Mouse (Mus musculus) MEL (cell line): ENCODE data around the gene Col18a1.

Source experiments
- BHLHE40 ChIP-seq: IDR thresholded peaks from 2 replicates; pipeline ENCODE4 v1.6.1; 2012; ENCODE audit warnings: low read depth, mild to moderate bottlenecking, inconsistent platforms, low read length, improper control_type of control experiment, borderline replicate concordance
- CTCF ChIP-seq, 3 experiments: IDR thresholded peaks in 2 of 3; conservative IDR thresholded peaks in 1 of 3; 2 replicates each; pipeline ENCODE4 v1.5.1; 2011 to 2012; ENCODE audit warnings: low read length in 3 of 3, low read depth in 2 of 3, mild to moderate bottlenecking in 2 of 3, improper control_type of control experiment in 1 of 3, inconsistent platforms in 1 of 3, mixed read lengths in 1 of 3, moderate library complexity in 1 of 3; ENCODE audit not compliant: control insufficient read depth in 1 of 3, insufficient read depth in 1 of 3, poor library complexity in 1 of 3, severe bottlenecking in 1 of 3
- E2F4 ChIP-seq: IDR thresholded peaks from 2 replicates; pipeline ENCODE4 v1.6.1; 2011; ENCODE audit warnings: low read depth, low read length, improper control_type of control experiment, borderline replicate concordance
- GABPA ChIP-seq: IDR thresholded peaks from 2 replicates; pipeline ENCODE4 v1.6.1; 2012; ENCODE audit warnings: low read depth, mild to moderate bottlenecking, inconsistent platforms, low read length, improper control_type of control experiment, moderate library complexity
- GATA1 ChIP-seq: IDR thresholded peaks from 2 replicates; pipeline ENCODE4 v1.6.1; 2011; ENCODE audit warnings: low read depth, low read length, improper control_type of control experiment
- MAX ChIP-seq: IDR thresholded peaks from 2 replicates; pipeline ENCODE4 v1.6.1; 2011; ENCODE audit warnings: low read length, improper control_type of control experiment
- MXI1 ChIP-seq: IDR thresholded peaks from 2 replicates; pipeline ENCODE4 v1.6.1; 2011; ENCODE audit warnings: mild to moderate bottlenecking, low read depth, low read length, improper control_type of control experiment
- NELFE ChIP-seq: IDR thresholded peaks from 2 replicates; pipeline ENCODE4 v1.6.1; 2011; ENCODE audit warnings: low read depth, low read length, improper control_type of control experiment
- POLR2A ChIP-seq, 2 experiments: IDR thresholded peaks; 2 replicates each; pipeline ENCODE4 v1.6.1; 2011 to 2012; ENCODE audit warnings: low read length in 2 of 2, mild to moderate bottlenecking in 2 of 2, control low read depth in 1 of 2, improper control_type of control experiment in 1 of 2, low read depth in 1 of 2, moderate library complexity in 1 of 2; ENCODE audit not compliant: control insufficient read depth in 1 of 2, insufficient read depth in 1 of 2, poor library complexity in 1 of 2
- POLR2AphosphoS5 ChIP-seq: IDR thresholded peaks from 2 replicates; pipeline ENCODE4 v1.6.1; 2012; ENCODE audit warnings: low read depth, borderline replicate concordance, mild to moderate bottlenecking, inconsistent platforms, low read length, moderate library complexity, mixed read lengths
- RCOR1 ChIP-seq: IDR thresholded peaks from 2 replicates; pipeline ENCODE4 v1.6.1; 2012; ENCODE audit warnings: low read depth, mild to moderate bottlenecking, inconsistent platforms, low read length, improper control_type of control experiment
- TBP ChIP-seq: IDR thresholded peaks from 2 replicates; pipeline ENCODE4 v1.8.0; 2011; ENCODE audit warnings: low read depth, low read length, improper control_type of control experiment
- USF1 ChIP-seq: IDR thresholded peaks from 2 replicates; pipeline ENCODE4 v1.6.1; 2014; ENCODE audit warnings: low read depth, mild to moderate bottlenecking, inconsistent platforms, low read length, improper control_type of control experiment, moderate library complexity
- ZC3H11A ChIP-seq: IDR thresholded peaks from 2 replicates; pipeline ENCODE4 v1.6.1; 2012; ENCODE audit warnings: low read depth, mild to moderate bottlenecking, inconsistent platforms, low read length, improper control_type of control experiment

GRCm38 (mm10) chr10:77011681-77012080, 154.7 kb downstream of the Col18a1 start:
- TF ChIP-seq E2F4 (no peak), GATA1 (no peak), CTCF (IDR thresholded peaks at IDR 0.05 in 2 of 3, conservative IDR thresholded peaks at IDR 0.05 in 1 of 3; ENCODE audit: control insufficient read depth in 1 of 3, insufficient read depth in 1 of 3, low read depth in 2 of 3, low read length in 3 of 3, poor library complexity in 1 of 3, severe bottlenecking in 1 of 3) (no peak), GABPA (no peak), POLR2AphosphoS5 (no peak), NELFE (no peak), BHLHE40 (no peak), TBP (no peak), ZC3H11A (no peak), MAX (no peak), USF1 (no peak), POLR2A (IDR thresholded peaks at IDR 0.05; ENCODE audit: control insufficient read depth in 1 of 2, insufficient read depth in 1 of 2, low read depth in 1 of 2, low read length in 2 of 2, poor library complexity in 1 of 2) (no peak), RCOR1 (no peak), MXI1 (no peak)
